Mouse (Mus musculus) forebrain, embryonic 12.5 days (tissue): Measurements from ENCODE around the gene Upf1. TPM values are rescaled to one million over a fixed set of nuclear protein-coding genes. Genes with fewer than 3 reads are reported as not detected.

Experiments
- ATAC-seq: fragments of 200-750 bp; cut with Nextera tagmentation; 2 replicates; pipeline ENCODE4 v1.8.0; 2017; ENCODE audit warnings: moderate TSS enrichment; ENCODE audit not compliant: low FRiP score
- H3K27ac ChIP-seq: fragments of 300-500 bp; sonication (generic); 2 replicates; pipeline ENCODE4 v1.5.1; 2016; ENCODE audit warnings: mild to moderate bottlenecking
- H3K27me3 ChIP-seq: fragments of 300-500 bp; sonication (generic); 2 replicates; pipeline ENCODE4 v1.6.1; 2016; ENCODE audit warnings: mild to moderate bottlenecking
- H3K36me3 ChIP-seq: fragments of 300-500 bp; sonication (generic); replicated peaks from 2 replicates; pipeline ENCODE4 v1.6.1; 2016; ENCODE audit warnings: mild to moderate bottlenecking
- H3K4me1 ChIP-seq: fragments of 300-500 bp; sonication (generic); 2 replicates; pipeline ENCODE4 v1.6.1; 2016
- H3K4me2 ChIP-seq: fragments of 300-500 bp; sonication (generic); 2 replicates; pipeline ENCODE4 v1.6.1; 2016; ENCODE audit warnings: mild to moderate bottlenecking, moderate library complexity
- H3K4me3 ChIP-seq: fragments of 300-500 bp; sonication (generic); replicated peaks from 2 replicates; pipeline ENCODE4 v1.5.1; 2016; ENCODE audit warnings: mild to moderate bottlenecking
- H3K9ac ChIP-seq: fragments of 300-500 bp; sonication (generic); 2 replicates; pipeline ENCODE4 v1.6.1; 2016; ENCODE audit warnings: mild to moderate bottlenecking
- H3K9me3 ChIP-seq: fragments of 300-500 bp; sonication (generic); 2 replicates; pipeline ENCODE4 v1.6.1; 2016
- WGBS: fragments of 180-500 bp; shearing (Covaris S2); methylation state at CpG from one replicate; pipeline ENCODE4 v1.1.7; 2016; 5-methylcytosine and 5-hydroxymethylcytosine counted together
- polyA plus RNA-seq: library from polyadenylated mRNA; unstranded; fragments of >200 nt; fragmentation: Nextera tagmentation; extraction: Ambion mirVana; gene quantifications from 2 replicates; pipeline ENCODE4 v1.2.1, GENCODE M21; 2016

Upf1 gene
- polyA plus RNA-seq, 1 experiment from 2014 or later = 26.9 TPM

- Histone ChIP-seq H3K4me1 (peaks cover 36% of the 10 kb centered on the region), H3K36me3 (peaks cover 48% of the 10 kb centered on the region)
Observed at GRCm38 (mm10) chr8:70313399-70313798, 39.7 kb downstream of the Upf1 start.

GRCm38 (mm10) chr8:70309311-70309710 lies 43.8 kb downstream of the Upf1 start:
- Histone ChIP-seq H3K4me2 (no peak overlapping the region), H3K27me3 (no peaks in the 10 kb centered on the region), H3K4me3 (no peak overlapping the region), H3K4me1 (no peaks in the 10 kb centered on the region), H3K36me3 (peaks cover 82% of the 10 kb centered on the region), H3K9ac (no peak overlapping the region), H3K9me3 (no peaks in the 10 kb centered on the region), H3K27ac (no peak overlapping the region)
- ATAC-seq = no peak
- WGBS = 31% methylated on average over 2 of the region's 2 CpGs

More at GRCm38 (mm10) chr8:70313399-70313798, 39.7 kb downstream of the Upf1 start:
- no peak overlapping the region for H3K27ac ChIP-seq
- no peak for ATAC-seq
- H3K4me2 ChIP-seq = no peak overlapping the region
- 84% methylated on average over 2 of the region's 2 CpGs for WGBS
- no peak overlapping the region for H3K9ac ChIP-seq
- no peak overlapping the region for H3K4me3 ChIP-seq
- no peaks in the 10 kb centered on the region for H3K9me3 ChIP-seq
- H3K27me3 ChIP-seq = no peaks in the 10 kb centered on the region

- no peaks in the 10 kb centered on the region for H3K9me3 ChIP-seq
- 6% methylated on average over 16 of the region's 16 CpGs for WGBS
- H3K27ac ChIP-seq = peak overlapping the region; percentile 25; the same call in 1 of the 2 replicates
- ATAC-seq = peak; percentile 54
- no peaks in the 10 kb centered on the region for H3K27me3 ChIP-seq
- peaks cover 41% of the 10 kb centered on the region for H3K36me3 ChIP-seq
- H3K4me3 ChIP-seq = peak overlapping the region; percentile 89
- peaks cover 18% of the 10 kb centered on the region for H3K4me1 ChIP-seq
- H3K4me2 ChIP-seq = peak overlapping the region; percentile 92
- H3K9ac ChIP-seq = peak overlapping the region; percentile 70
Observed at GRCm38 (mm10) chr8:70302901-70303300, 50.2 kb downstream of the Upf1 start.

- Histone ChIP-seq H3K9me3 (no peaks in the 10 kb centered on the region), H3K27me3 (no peaks in the 10 kb centered on the region), H3K9ac (peak within 1 kb of the TSS; percentile 70), H3K4me1 (peaks cover 18% of the 10 kb centered on the region), H3K4me2 (peak within 1 kb of the TSS; percentile 92), H3K36me3 (peaks cover 41% of the 10 kb centered on the region), H3K27ac (peak within 1 kb of the TSS; percentile 25; the same call in 1 of the 2 replicates), H3K4me3 (peak within 1 kb of the TSS; percentile 89)
- ATAC-seq = peak; percentile 94
- WGBS = under 1% methylated on average over 40 of the region's 40 CpGs
Observed at GRCm38 (mm10) chr8:70302358-70302890, 50.7 kb downstream of the Upf1 start, which contains the start of the genes Ddx49 and Cope. Gene Ddx49, minus strand, starts transcription at chr8:70302489. Gene Cope, plus strand, starts transcription at chr8:70302518.

- Histone ChIP-seq H3K9me3 (no peaks in the 10 kb centered on the region), H3K9ac (no peak overlapping the region), H3K27ac (no peak overlapping the region), H3K36me3 (peaks cover 44% of the 10 kb centered on the region), H3K4me1 (peaks cover 18% of the 10 kb centered on the region), H3K27me3 (no peaks in the 10 kb centered on the region), H3K4me3 (no peak overlapping the region), H3K4me2 (peak overlapping the region; percentile 92; the same call in 1 of the 2 replicates)
- 79% methylated on average over 3 of the region's 3 CpGs for WGBS
- no peak for ATAC-seq
Observed at GRCm38 (mm10) chr8:70300881-70301280, 52.2 kb downstream of the Upf1 start.

GRCm38 (mm10) chr8:70293988-70294405 lies 59.1 kb downstream of the Upf1 start:
- Histone ChIP-seq H3K27ac (no peak overlapping the region), H3K36me3 (peaks cover 90% of the 10 kb centered on the region)
- 77% methylated on average over 5 of the region's 5 CpGs for whole genome bisulfite sequencing

GRCm38 (mm10) chr8:70286737-70287136 lies 66.3 kb downstream of the Upf1 start:
- peaks cover 5% of the 10 kb centered on the region for H3K9me3 ChIP-seq
- H3K4me3 ChIP-seq = no peak overlapping the region
- WGBS = 90% methylated on average over 8 of the region's 8 CpGs
- H3K4me2 ChIP-seq = no peak overlapping the region
- no peak overlapping the region for H3K27ac ChIP-seq
- H3K27me3 ChIP-seq = no peaks in the 10 kb centered on the region
- H3K36me3 ChIP-seq = peaks cover 65% of the 10 kb centered on the region
- ATAC-seq = no peak
- H3K9ac ChIP-seq = no peak overlapping the region
- peaks cover 24% of the 10 kb centered on the region for H3K4me1 ChIP-seq

More at GRCm38 (mm10) chr8:70293988-70294405, 59.1 kb downstream of the Upf1 start:
- Histone ChIP-seq H3K4me3 (no peak overlapping the region), H3K4me1 (no peaks in the 10 kb centered on the region), H3K9ac (no peak overlapping the region), H3K4me2 (no peak overlapping the region), H3K27me3 (no peaks in the 10 kb centered on the region), H3K9me3 (no peaks in the 10 kb centered on the region)
- no peak; the same call in 1 of the 2 replicates for ATAC-seq

GRCm38 (mm10) chr8:70285304-70285703 lies 67.8 kb downstream of the Upf1 start:
- no peak overlapping the region for H3K9ac ChIP-seq
- peaks cover 53% of the 10 kb centered on the region for H3K36me3 ChIP-seq
- no peak overlapping the region for H3K27ac ChIP-seq
- no peaks in the 10 kb centered on the region for H3K27me3 ChIP-seq
- peaks cover 24% of the 10 kb centered on the region for H3K4me1 ChIP-seq
- no peak overlapping the region for H3K4me2 ChIP-seq
- WGBS = 98% methylated on average over 15 of the region's 15 CpGs
- ATAC-seq = no peak
- H3K9me3 ChIP-seq = peaks cover 5% of the 10 kb centered on the region
- no peak overlapping the region for H3K4me3 ChIP-seq

GRCm38 (mm10) chr8:70284421-70284820 lies 68.7 kb downstream of the Upf1 start:
- H3K9me3 ChIP-seq = peaks cover 5% of the 10 kb centered on the region
- H3K4me2 ChIP-seq = peak overlapping the region; percentile 85
- peaks cover 46% of the 10 kb centered on the region for H3K36me3 ChIP-seq
- no peaks in the 10 kb centered on the region for H3K27me3 ChIP-seq
- no peak overlapping the region for H3K27ac ChIP-seq
- H3K4me3 ChIP-seq = peak overlapping the region; percentile 94; the same call in 1 of the 2 replicates
- H3K4me1 ChIP-seq = peaks cover 24% of the 10 kb centered on the region
- ATAC-seq = no peak
- no peak overlapping the region; the same call in 1 of the 2 replicates for H3K9ac ChIP-seq
- 85% methylated on average over 5 of the region's 5 CpGs for WGBS

GRCm38 (mm10) chr8:70283136-70284077 lies 69.7 kb downstream of the Upf1 start:
- peaks cover 38% of the 10 kb centered on the region for H3K36me3 ChIP-seq
- peak overlapping the region; percentile 94 for H3K4me3 ChIP-seq
- H3K9ac ChIP-seq = peak overlapping the region; percentile 95
- H3K4me2 ChIP-seq = peak overlapping the region; percentile 85
- peaks cover 24% of the 10 kb centered on the region for H3K4me1 ChIP-seq
- H3K9me3 ChIP-seq = peaks cover 5% of the 10 kb centered on the region
- ATAC-seq = peak; percentile 69
- H3K27ac ChIP-seq = peak overlapping the region; percentile 80
- under 1% methylated on average over 55 of the region's 55 CpGs for WGBS
- no peaks in the 10 kb centered on the region for H3K27me3 ChIP-seq

GRCm38 (mm10) chr8:70282603-70283135 lies 70.4 kb downstream of the Upf1 start, which contains the start of gene Homer3:
Gene Homer3, plus strand, starts transcription at chr8:70282827.
- Histone ChIP-seq H3K36me3 (peaks cover 31% of the 10 kb centered on the region), H3K9me3 (peaks cover 5% of the 10 kb centered on the region), H3K4me3 (peak within 1 kb of the TSS; percentile 94), H3K27ac (peak within 1 kb of the TSS; percentile 80), H3K9ac (peak within 1 kb of the TSS; percentile 95), H3K4me1 (peaks cover 24% of the 10 kb centered on the region), H3K4me2 (peak within 1 kb of the TSS; percentile 85), H3K27me3 (no peaks in the 10 kb centered on the region)
- peak; percentile 90 for ATAC-seq
- WGBS = under 1% methylated on average over 35 of the region's 36 CpGs
